Mouse (Mus musculus): ENCODE data around the gene Fam90a1a. TPM values are rescaled to one million over a fixed set of nuclear protein-coding genes. Genes with fewer than 3 reads are reported as not detected.
A peak's percentile ranks its signal among the peaks of the same experiment; 100 is the strongest.

Fam90a1a gene
- polyA plus RNA-seq, 1 experiment from 2014 or later: not detected

- no peaks in the 10 kb centered on the region for H3K4me1 ChIP-seq (ENCODE audit: insufficient read depth, low read depth, low read length)
- no peaks in the 10 kb centered on the region for H3K9me3 ChIP-seq (ENCODE audit: low read length)
- DNase-seq (ENCODE audit: low spot score): no peak
- H3K27me3 ChIP-seq (replicated peaks; ENCODE audit: insufficient read depth, low read length): no peaks in the 10 kb centered on the region
- WGBS: 77% methylated on average over 6 of the region's 6 CpGs
- no peak within 1 kb of the TSS for H3K27ac ChIP-seq (ENCODE audit: low read length)
- H3K9ac ChIP-seq (replicated peaks; ENCODE audit: low read depth): no peak within 1 kb of the TSS
- H3K36me3 ChIP-seq (ENCODE audit: insufficient read depth, low read length): no peaks in the 10 kb centered on the region
- ATAC-seq: no peak
- no peak within 1 kb of the TSS for H3K4me3 ChIP-seq (ENCODE audit: low read depth, low read length)
- TF ChIP-seq EP300 (IDR thresholded peaks at IDR 0.05) (no peak), CTCF (IDR thresholded peaks at IDR 0.05) (no peak)
- H3K4me2 ChIP-seq (replicated peaks; ENCODE audit: low read depth, low read length): no peak within 1 kb of the TSS
These were observed 12.1 kb upstream of the Fam90a1a start, which contains the start of gene Defb13 for GRCm38 (mm10) chr8:21946462-21946861. Gene Defb13 (plus strand): TSS chr8:21946762.

- Histone ChIP-seq H3K27ac (ENCODE audit: low read length) (no peak overlapping the region), H3K4me1 (ENCODE audit: insufficient read depth, low read depth, low read length) (no peaks in the 10 kb centered on the region), H3K4me3 (ENCODE audit: low read depth, low read length) (no peak overlapping the region), H3K27me3 (replicated peaks; ENCODE audit: insufficient read depth, low read length) (no peaks in the 10 kb centered on the region), H3K9me3 (ENCODE audit: low read length) (no peaks in the 10 kb centered on the region), H3K36me3 (ENCODE audit: insufficient read depth, low read length) (no peaks in the 10 kb centered on the region), H3K4me2 (replicated peaks; ENCODE audit: low read depth, low read length) (no peak overlapping the region), H3K9ac (replicated peaks; ENCODE audit: low read depth) (no peak overlapping the region)
- DNase-seq (ENCODE audit: low spot score) (no peak), ATAC-seq (no peak)
- TF ChIP-seq CTCF (IDR thresholded peaks at IDR 0.05): no peak
- no peak for TF ChIP-seq EP300 (IDR thresholded peaks at IDR 0.05)
- 50% methylated on average over 9 of the region's 9 CpGs for WGBS
These were observed 11.1 kb upstream of the Fam90a1a start for GRCm38 (mm10) chr8:21947311-21948017.

GRCm38 (mm10) chr8:21955321-21955720 is 3.2 kb upstream of the Fam90a1a start:
- Histone ChIP-seq H3K36me3 (ENCODE audit: insufficient read depth, low read length) (no peaks in the 10 kb centered on the region), H3K9me3 (ENCODE audit: low read length) (no peaks in the 10 kb centered on the region), H3K9ac (replicated peaks; ENCODE audit: low read depth) (no peak overlapping the region), H3K4me3 (ENCODE audit: low read depth, low read length) (no peak overlapping the region), H3K27ac (ENCODE audit: low read length) (no peak overlapping the region), H3K4me1 (ENCODE audit: insufficient read depth, low read depth, low read length) (no peaks in the 10 kb centered on the region), H3K27me3 (replicated peaks; ENCODE audit: insufficient read depth, low read length) (no peaks in the 10 kb centered on the region), H3K4me2 (replicated peaks; ENCODE audit: low read depth, low read length) (no peak overlapping the region)
- no peak for ATAC-seq
- peak; percentile 66 for DNase-seq (ENCODE audit: low spot score)
- TF ChIP-seq CTCF (IDR thresholded peaks at IDR 0.05): peak; percentile 80
- no peak for TF ChIP-seq EP300 (IDR thresholded peaks at IDR 0.05)
- WGBS: 3% methylated on average over 9 of the region's 9 CpGs

- no peaks in the 10 kb centered on the region for H3K36me3 ChIP-seq (ENCODE audit: insufficient read depth, low read length)
- H3K4me3 ChIP-seq (ENCODE audit: low read depth, low read length): no peak overlapping the region
- no peaks in the 10 kb centered on the region for H3K4me1 ChIP-seq (ENCODE audit: insufficient read depth, low read depth, low read length)
- no peak overlapping the region for H3K27ac ChIP-seq (ENCODE audit: low read length)
- H3K4me2 ChIP-seq (replicated peaks; ENCODE audit: low read depth, low read length): no peak overlapping the region
- ATAC-seq (no peak), DNase-seq (ENCODE audit: low spot score) (no peak)
- H3K9me3 ChIP-seq (ENCODE audit: low read length): no peaks in the 10 kb centered on the region
- 93% methylated on average over 3 of the region's 3 CpGs for whole genome bisulfite sequencing
- H3K27me3 ChIP-seq (replicated peaks; ENCODE audit: insufficient read depth, low read length): no peaks in the 10 kb centered on the region
- no peak for TF ChIP-seq EP300 (IDR thresholded peaks at IDR 0.05)
- no peak for TF ChIP-seq CTCF (IDR thresholded peaks at IDR 0.05)
- H3K9ac ChIP-seq (replicated peaks; ENCODE audit: low read depth): no peak overlapping the region
These were observed 2.2 kb upstream of the Fam90a1a start for GRCm38 (mm10) chr8:21956336-21956735.

GRCm38 (mm10) chr8:21966646-21967045 is 8.1 kb downstream of the Fam90a1a start:
- Histone ChIP-seq H3K9me3 (ENCODE audit: low read length) (no peaks in the 10 kb centered on the region), H3K27ac (ENCODE audit: low read length) (no peak overlapping the region), H3K4me3 (ENCODE audit: low read depth, low read length) (no peak overlapping the region), H3K4me1 (ENCODE audit: insufficient read depth, low read depth, low read length) (no peaks in the 10 kb centered on the region), H3K9ac (replicated peaks; ENCODE audit: low read depth) (no peak overlapping the region), H3K36me3 (ENCODE audit: insufficient read depth, low read length) (no peaks in the 10 kb centered on the region), H3K4me2 (replicated peaks; ENCODE audit: low read depth, low read length) (no peak overlapping the region), H3K27me3 (replicated peaks; ENCODE audit: insufficient read depth, low read length) (no peaks in the 10 kb centered on the region)
- 79% methylated on average over 1 of the region's 1 CpGs for WGBS
- no peak for ATAC-seq
- DNase-seq (ENCODE audit: low spot score): no peak
- TF ChIP-seq EP300 (IDR thresholded peaks at IDR 0.05): no peak
- TF ChIP-seq CTCF (IDR thresholded peaks at IDR 0.05): no peak

GRCm38 (mm10) chr8:21969475-21969874 is 11.0 kb downstream of the Fam90a1a start, which contains the start of gene Ccdc70:
Gene Ccdc70 (plus strand): TSS chr8:21969775.
- Histone ChIP-seq H3K27me3 (replicated peaks; ENCODE audit: insufficient read depth, low read length) (no peaks in the 10 kb centered on the region), H3K4me1 (ENCODE audit: insufficient read depth, low read depth, low read length) (no peaks in the 10 kb centered on the region), H3K4me2 (replicated peaks; ENCODE audit: low read depth, low read length) (no peak within 1 kb of the TSS), H3K27ac (ENCODE audit: low read length) (no peak within 1 kb of the TSS), H3K4me3 (ENCODE audit: low read depth, low read length) (no peak within 1 kb of the TSS), H3K36me3 (ENCODE audit: insufficient read depth, low read length) (no peaks in the 10 kb centered on the region), H3K9me3 (ENCODE audit: low read length) (no peaks in the 10 kb centered on the region), H3K9ac (replicated peaks; ENCODE audit: low read depth) (no peak within 1 kb of the TSS)
- no peak for ATAC-seq
- TF ChIP-seq CTCF (IDR thresholded peaks at IDR 0.05): no peak
- TF ChIP-seq EP300 (IDR thresholded peaks at IDR 0.05): no peak
- no peak for DNase-seq (ENCODE audit: low spot score)
- 65% methylated on average over 3 of the region's 3 CpGs for WGBS

Data from lung, postnatal 0 days (tissue).